Mouse (Mus musculus) midbrain, postnatal 0 days (tissue): ENCODE data around the gene Zfp790. TPM values are rescaled to one million over a fixed set of nuclear protein-coding genes. Genes with fewer than 3 reads are reported as not detected.

Source experiments
- ATAC-seq: fragments of 200-750 bp; cut with Nextera tagmentation; 2 replicates; pipeline ENCODE4 v1.8.0; 2017; ENCODE audit warnings: moderate number of reproducible peaks, mild to moderate bottlenecking, moderate TSS enrichment, moderate library complexity; ENCODE audit not compliant: low FRiP score
- DNase-seq: peaks from one replicate; pipeline ENCODE4 v3.0.0-alpha.2; 2015; ENCODE audit warnings: low spot score
- H3K27ac ChIP-seq: fragments of 300-500 bp; sonication (generic); 2 replicates; pipeline ENCODE4 v1.5.1; 2014; ENCODE audit warnings: low read depth, mild to moderate bottlenecking, low read length, mixed read lengths
- H3K27me3 ChIP-seq: fragments of 300-500 bp; sonication (generic); 2 replicates; pipeline ENCODE4 v1.6.1; 2014; ENCODE audit warnings: low read length, control low read depth, mixed read lengths; ENCODE audit not compliant: insufficient read depth
- H3K36me3 ChIP-seq: fragments of 300-500 bp; sonication (generic); 2 replicates; pipeline ENCODE4 v1.6.1; 2014; ENCODE audit warnings: low read length, control low read depth, mixed read lengths; ENCODE audit not compliant: insufficient read depth
- H3K4me1 ChIP-seq: fragments of 300-500 bp; sonication (generic); 2 replicates; pipeline ENCODE4 v1.6.1; 2014; ENCODE audit warnings: mild to moderate bottlenecking, control low read depth, antibody characterized with exemption, low read length, mixed read lengths; ENCODE audit not compliant: insufficient read depth
- H3K4me2 ChIP-seq: fragments of 300-500 bp; sonication (generic); 2 replicates; pipeline ENCODE4 v1.6.1; 2014; ENCODE audit warnings: low read depth, mild to moderate bottlenecking, low read length, mixed read lengths; ENCODE audit not compliant: poor library complexity, severe bottlenecking
- H3K4me3 ChIP-seq: fragments of 300-500 bp; sonication (generic); 2 replicates; pipeline ENCODE4 v1.5.1; 2014; ENCODE audit warnings: low read depth, mild to moderate bottlenecking, low read length, moderate library complexity
- H3K9ac ChIP-seq: fragments of 300-500 bp; sonication (generic); replicated peaks from 2 replicates; pipeline ENCODE4 v1.6.1; 2014; ENCODE audit warnings: mild to moderate bottlenecking, low read length, moderate library complexity, mixed read lengths; ENCODE audit not compliant: poor library complexity, severe bottlenecking
- H3K9me3 ChIP-seq: fragments of 300-500 bp; sonication (generic); 2 replicates; pipeline ENCODE4 v1.6.1; 2016; ENCODE audit warnings: low read length, control low read depth
- CTCF ChIP-seq: IDR thresholded peaks from 2 replicates; pipeline ENCODE4 v1.5.1; 2016; ENCODE audit warnings: antibody characterized with exemption, mild to moderate bottlenecking
- WGBS: fragments of 180-500 bp; shearing (Covaris S2); extraction: QIAGEN DNeasy Blood & Tissue Kit; methylation state at CpG from one replicate; pipeline ENCODE4 v1.1.7; 2014; 5-methylcytosine and 5-hydroxymethylcytosine counted together
- polyA plus RNA-seq: library from polyadenylated mRNA; unstranded; fragments of >200 nt; fragmentation: Nextera tagmentation; extraction: Ambion mirVana; gene quantifications from 2 replicates; pipeline ENCODE4 v1.2.1, GENCODE M21; 2015
- total RNA-seq: library from RNA; depleted of rRNA; stranded (reverse); fragments of >200 nt; gene quantifications from 2 replicates; pipeline ENCODE4 v1.2.3, GENCODE M21; 2014; rRNA removed

Zfp790 gene
- 10.7 and 16.3 TPM in 2 replicates for total RNA-seq
- 11.7 and 11.9 TPM in 2 replicates for polyA plus RNA-seq

- Histone ChIP-seq H3K9me3 (no peaks in the 10 kb centered on the region), H3K36me3 (no peaks in the 10 kb centered on the region), H3K27ac (peak within 1 kb of the TSS; percentile 79), H3K4me3 (peak within 1 kb of the TSS; percentile 46), H3K27me3 (no peaks in the 10 kb centered on the region), H3K4me2 (peak within 1 kb of the TSS; percentile 59), H3K9ac (peak within 1 kb of the TSS; percentile 65), H3K4me1 (peaks cover 23% of the 10 kb centered on the region)
- no peak; the same call in 1 of the 2 replicates for TF ChIP-seq CTCF
- WGBS, result under 1% methylated on average over 26 of the region's 26 CpGs
- peak; percentile 98 for DNase-seq
- ATAC-seq, result peak; percentile 94
Measured at GRCm38 (mm10) chr7:29815910-29816429, at the start of gene Zfp790. Gene Zfp790, plus strand, starts transcription at chr7:29816114.

GRCm38 (mm10) chr7:29767058-29767686, 48.7 kb upstream of the Zfp790 start:
- no peak for TF ChIP-seq CTCF
- H3K27ac ChIP-seq, result peak overlapping the region; percentile 75
- no peaks in the 10 kb centered on the region for H3K36me3 ChIP-seq
- WGBS, result under 1% methylated on average over 15 of the region's 15 CpGs
- no peaks in the 10 kb centered on the region for H3K27me3 ChIP-seq
- DNase-seq (peak; percentile 92), ATAC-seq (peak; percentile 55)
- peak overlapping the region; percentile 62 for H3K9ac ChIP-seq
- peak overlapping the region; percentile 68 for H3K4me2 ChIP-seq
- H3K4me1 ChIP-seq, result peaks cover 5% of the 10 kb centered on the region
- H3K9me3 ChIP-seq, result no peaks in the 10 kb centered on the region
- peak overlapping the region; percentile 67 for H3K4me3 ChIP-seq

- no peaks in the 10 kb centered on the region for H3K27me3 ChIP-seq
- H3K9me3 ChIP-seq, result no peaks in the 10 kb centered on the region
- H3K36me3 ChIP-seq, result peaks cover 3% of the 10 kb centered on the region
- H3K9ac ChIP-seq, result peak within 1 kb of the TSS; percentile 75
- WGBS, result under 1% methylated on average over 32 of the region's 32 CpGs
- H3K27ac ChIP-seq, result peak within 1 kb of the TSS; percentile 75
- H3K4me1 ChIP-seq, result peaks cover 5% of the 10 kb centered on the region
- peak; percentile 97 for DNase-seq
- ATAC-seq, result peak; percentile 93
- peak within 1 kb of the TSS; percentile 68 for H3K4me2 ChIP-seq
- H3K4me3 ChIP-seq, result peak within 1 kb of the TSS; percentile 67
- TF ChIP-seq CTCF, result no peak; the same call in 1 of the 2 replicates
Measured at GRCm38 (mm10) chr7:29768090-29768900, 47.6 kb upstream of the Zfp790 start, which contains the start of gene Zfp84. Gene Zfp84, plus strand, starts transcription at chr7:29768552.

- H3K9ac ChIP-seq, result peak overlapping the region; percentile 75
- H3K9me3 ChIP-seq, result no peaks in the 10 kb centered on the region
- WGBS, result 7% methylated on average over 10 of the region's 10 CpGs
- DNase-seq (no peak), ATAC-seq (no peak)
- peak overlapping the region; percentile 67 for H3K4me3 ChIP-seq
- peak overlapping the region; percentile 71; the same call in 1 of the 2 replicates for H3K27ac ChIP-seq
- H3K36me3 ChIP-seq, result peaks cover 9% of the 10 kb centered on the region
- TF ChIP-seq CTCF, result no peak
- no peaks in the 10 kb centered on the region for H3K27me3 ChIP-seq
- peaks cover 5% of the 10 kb centered on the region for H3K4me1 ChIP-seq
- peak overlapping the region; percentile 68 for H3K4me2 ChIP-seq
Measured at GRCm38 (mm10) chr7:29768980-29769379, 46.9 kb upstream of the Zfp790 start.

GRCm38 (mm10) chr7:29773503-29773902, 42.4 kb upstream of the Zfp790 start:
- ATAC-seq, result no peak
- Histone ChIP-seq H3K4me2 (no peak overlapping the region), H3K27me3 (no peaks in the 10 kb centered on the region), H3K4me3 (no peak overlapping the region), H3K27ac (no peak overlapping the region), H3K36me3 (peaks cover 48% of the 10 kb centered on the region), H3K4me1 (peaks cover 5% of the 10 kb centered on the region), H3K9me3 (no peaks in the 10 kb centered on the region), H3K9ac (no peak overlapping the region)
- DNase-seq, result no peak
- WGBS, result 88% methylated on average over 7 of the region's 7 CpGs
- TF ChIP-seq CTCF, result no peak
